Mouse (Mus musculus) MEL (cell line): Measurements from ENCODE around the gene Sema3b. TPM values are rescaled to one million over a fixed set of nuclear protein-coding genes. Genes with fewer than 3 reads are reported as not detected.
"Not testable (repeated sequence)": the region's sequence is repeated elsewhere in the genome, so short reads cannot be mapped to it uniquely, and the experiment has no call there.

Experiments
- DNase-seq: peaks from one replicate; pipeline ENCODE4 v3.0.0; 2011; ENCODE audit warnings: low read depth, low spot score
- H3K27ac ChIP-seq: 2 replicates; pipeline ENCODE4 v1.5.1; 2012; ENCODE audit warnings: low read depth, mild to moderate bottlenecking, control low read depth, low read length, moderate library complexity; ENCODE audit not compliant: control insufficient read depth
- H3K27me3 ChIP-seq, 2 experiments: fragments of 150-350 bp in 1 of 2; sonication (generic) in 1 of 2; 2 replicates each; pipeline ENCODE4 v1.6.1; 2012; ENCODE audit warnings: low read length in 2 of 2, mild to moderate bottlenecking in 2 of 2, improper control_type of control experiment in 1 of 2, moderate library complexity in 1 of 2; ENCODE audit not compliant: insufficient read depth in 2 of 2, control insufficient read depth in 1 of 2
- H3K36me3 ChIP-seq, 2 experiments: 2 replicates each; pipeline ENCODE4 v1.6.1; 2012 to 2014; ENCODE audit warnings: low read length in 2 of 2, improper control_type of control experiment in 1 of 2, inconsistent platforms in 1 of 2, mild to moderate bottlenecking in 1 of 2; ENCODE audit not compliant: insufficient read depth in 2 of 2, control insufficient read depth in 1 of 2
- H3K4me1 ChIP-seq, 2 experiments: fragments of 150-350 bp in 1 of 2; sonication (generic) in 1 of 2; 2 replicates each; pipeline ENCODE4 v1.6.1; 2012; ENCODE audit warnings: low read length in 2 of 2, improper control_type of control experiment in 1 of 2, mild to moderate bottlenecking in 1 of 2; ENCODE audit not compliant: insufficient read depth in 2 of 2, control insufficient read depth in 1 of 2
- H3K4me3 ChIP-seq, 2 experiments: fragments of 150-350 bp in 1 of 2; sonication (generic) in 1 of 2; 2 replicates each; pipeline ENCODE4 v1.5.1; 2012; ENCODE audit warnings: low read depth in 2 of 2, low read length in 2 of 2, mild to moderate bottlenecking in 2 of 2, moderate library complexity in 2 of 2, control low read depth in 1 of 2, improper control_type of control experiment in 1 of 2; ENCODE audit not compliant: control insufficient read depth in 1 of 2, insufficient read depth in 1 of 2
- H3K79me2 ChIP-seq: 2 replicates; pipeline ENCODE4 v1.6.1; 2012; ENCODE audit warnings: mild to moderate bottlenecking, low read length, moderate library complexity; ENCODE audit not compliant: control insufficient read depth, poor library complexity, insufficient read depth
- H3K9ac ChIP-seq: 2 replicates; pipeline ENCODE4 v1.6.1; 2012; ENCODE audit warnings: low read depth, mild to moderate bottlenecking, control low read depth, low read length, moderate library complexity; ENCODE audit not compliant: control insufficient read depth, poor library complexity, severe bottlenecking
- H3K9me3 ChIP-seq: fragments of 150-350 bp; sonication (generic); replicated peaks from 2 replicates; pipeline ENCODE4 v1.6.1; 2012; ENCODE audit warnings: mild to moderate bottlenecking, low read length, improper control_type of control experiment, moderate library complexity; ENCODE audit not compliant: insufficient read depth
- CHD1 ChIP-seq: IDR thresholded peaks from 2 replicates; pipeline ENCODE4 v1.6.1; 2012; ENCODE audit warnings: low read depth, mild to moderate bottlenecking, inconsistent platforms, low read length, improper control_type of control experiment
- CHD2 ChIP-seq: IDR thresholded peaks from 2 replicates; pipeline ENCODE4 v1.6.1; 2011; ENCODE audit warnings: low read length, improper control_type of control experiment
- CTCF ChIP-seq, 3 experiments: IDR thresholded peaks in 2 of 3; conservative IDR thresholded peaks in 1 of 3; 2 replicates each; pipeline ENCODE4 v1.5.1; 2011 to 2012; ENCODE audit warnings: low read length in 3 of 3, low read depth in 2 of 3, mild to moderate bottlenecking in 2 of 3, improper control_type of control experiment in 1 of 3, inconsistent platforms in 1 of 3, mixed read lengths in 1 of 3, moderate library complexity in 1 of 3; ENCODE audit not compliant: control insufficient read depth in 1 of 3, insufficient read depth in 1 of 3, poor library complexity in 1 of 3, severe bottlenecking in 1 of 3
- E2F4 ChIP-seq: IDR thresholded peaks from 2 replicates; pipeline ENCODE4 v1.6.1; 2011; ENCODE audit warnings: low read depth, low read length, improper control_type of control experiment, borderline replicate concordance
- ELF1 ChIP-seq: IDR thresholded peaks from 2 replicates; pipeline ENCODE4 v1.6.1; 2014; ENCODE audit warnings: low read depth, mild to moderate bottlenecking, inconsistent platforms, low read length, improper control_type of control experiment, moderate library complexity
- GATA1 ChIP-seq: IDR thresholded peaks from 2 replicates; pipeline ENCODE4 v1.6.1; 2011; ENCODE audit warnings: low read depth, low read length, improper control_type of control experiment
- JUND ChIP-seq: IDR thresholded peaks from 2 replicates; pipeline ENCODE4 v1.6.1; 2011; ENCODE audit warnings: low read depth, mild to moderate bottlenecking, improper control_type of control experiment, low read length
- KAT2A ChIP-seq: conservative IDR thresholded peaks from 2 replicates; pipeline ENCODE4 v1.6.1; 2012; ENCODE audit warnings: low read depth, low read length, improper control_type of control experiment, inconsistent platforms
- MAX ChIP-seq: IDR thresholded peaks from 2 replicates; pipeline ENCODE4 v1.6.1; 2011; ENCODE audit warnings: low read length, improper control_type of control experiment
- MAZ ChIP-seq: IDR thresholded peaks from 2 replicates; pipeline ENCODE4 v1.6.1; 2012; ENCODE audit warnings: low read depth, mild to moderate bottlenecking, inconsistent platforms, low read length, improper control_type of control experiment
- MXI1 ChIP-seq: IDR thresholded peaks from 2 replicates; pipeline ENCODE4 v1.6.1; 2011; ENCODE audit warnings: mild to moderate bottlenecking, low read depth, low read length, improper control_type of control experiment
- MYB ChIP-seq: IDR thresholded peaks from 2 replicates; pipeline ENCODE4 v1.6.1; 2011; ENCODE audit warnings: mild to moderate bottlenecking, low read depth, low read length, improper control_type of control experiment
- MYC ChIP-seq: IDR thresholded peaks from 2 replicates; pipeline ENCODE4 v1.6.1; 2011; ENCODE audit warnings: low read depth, mild to moderate bottlenecking, low read length, improper control_type of control experiment, moderate library complexity
- NELFE ChIP-seq: IDR thresholded peaks from 2 replicates; pipeline ENCODE4 v1.6.1; 2011; ENCODE audit warnings: low read depth, low read length, improper control_type of control experiment
- NRF1 ChIP-seq: IDR thresholded peaks from 2 replicates; pipeline ENCODE4 v1.6.1; 2014; ENCODE audit warnings: low read depth, mild to moderate bottlenecking, inconsistent platforms, low read length, improper control_type of control experiment, moderate library complexity; ENCODE audit not compliant: poor library complexity, insufficient read depth, severe bottlenecking
- POLR2A ChIP-seq, 2 experiments: IDR thresholded peaks; 2 replicates each; pipeline ENCODE4 v1.6.1; 2011 to 2012; ENCODE audit warnings: low read length in 2 of 2, mild to moderate bottlenecking in 2 of 2, control low read depth in 1 of 2, improper control_type of control experiment in 1 of 2, low read depth in 1 of 2, moderate library complexity in 1 of 2; ENCODE audit not compliant: control insufficient read depth in 1 of 2, insufficient read depth in 1 of 2, poor library complexity in 1 of 2
- POLR2AphosphoS2 ChIP-seq: IDR thresholded peaks from 2 replicates; pipeline ENCODE4 v1.6.1; 2011; ENCODE audit warnings: low read length, improper control_type of control experiment
- POLR2AphosphoS5 ChIP-seq: IDR thresholded peaks from 2 replicates; pipeline ENCODE4 v1.6.1; 2012; ENCODE audit warnings: low read depth, borderline replicate concordance, mild to moderate bottlenecking, inconsistent platforms, low read length, moderate library complexity, mixed read lengths
- RAD21 ChIP-seq: IDR thresholded peaks from 2 replicates; pipeline ENCODE4 v1.6.1; 2011; ENCODE audit warnings: mild to moderate bottlenecking, low read depth, low read length, improper control_type of control experiment
- RCOR1 ChIP-seq: IDR thresholded peaks from 2 replicates; pipeline ENCODE4 v1.6.1; 2012; ENCODE audit warnings: low read depth, mild to moderate bottlenecking, inconsistent platforms, low read length, improper control_type of control experiment
- SIN3A ChIP-seq: IDR thresholded peaks from 2 replicates; pipeline ENCODE4 v1.6.1; 2012; ENCODE audit warnings: low read length, improper control_type of control experiment, inconsistent platforms
- SMC3 ChIP-seq: IDR thresholded peaks from 2 replicates; pipeline ENCODE4 v1.6.1; 2011; ENCODE audit warnings: low read depth, low read length, improper control_type of control experiment
- TBP ChIP-seq: IDR thresholded peaks from 2 replicates; pipeline ENCODE4 v1.8.0; 2011; ENCODE audit warnings: low read depth, low read length, improper control_type of control experiment
- TCF12 ChIP-seq: IDR thresholded peaks from 2 replicates; pipeline ENCODE4 v1.6.1; 2014; ENCODE audit warnings: low read depth, mild to moderate bottlenecking, inconsistent platforms, low read length, improper control_type of control experiment, moderate library complexity
- UBTF ChIP-seq: IDR thresholded peaks from 2 replicates; pipeline ENCODE4 v1.6.1; 2012; ENCODE audit warnings: low read depth, mild to moderate bottlenecking, inconsistent platforms, low read length, improper control_type of control experiment, moderate library complexity, borderline replicate concordance; ENCODE audit not compliant: insufficient read depth
- USF1 ChIP-seq: IDR thresholded peaks from 2 replicates; pipeline ENCODE4 v1.6.1; 2014; ENCODE audit warnings: low read depth, mild to moderate bottlenecking, inconsistent platforms, low read length, improper control_type of control experiment, moderate library complexity
- USF2 ChIP-seq, 2 experiments: IDR thresholded peaks; 2 replicates each; pipeline ENCODE4 v1.6.1; 2011 to 2012; ENCODE audit warnings: improper control_type of control experiment in 2 of 2, low read length in 2 of 2, borderline replicate concordance in 1 of 2, inconsistent platforms in 1 of 2, low read depth in 1 of 2, mild to moderate bottlenecking in 1 of 2; ENCODE audit not compliant: insufficient read depth in 1 of 2
- ZC3H11A ChIP-seq: IDR thresholded peaks from 2 replicates; pipeline ENCODE4 v1.6.1; 2012; ENCODE audit warnings: low read depth, mild to moderate bottlenecking, inconsistent platforms, low read length, improper control_type of control experiment
- ZMIZ1 ChIP-seq: IDR thresholded peaks from 2 replicates; pipeline ENCODE4 v1.6.1; 2012; ENCODE audit warnings: low read depth, mild to moderate bottlenecking, inconsistent platforms, low read length, improper control_type of control experiment, moderate library complexity
- ZNF384 ChIP-seq: IDR thresholded peaks from 2 replicates; pipeline ENCODE4 v1.6.1; 2012; ENCODE audit warnings: low read depth, mild to moderate bottlenecking, inconsistent platforms, low read length, improper control_type of control experiment
- polyA plus RNA-seq, 2 experiments: library from polyadenylated mRNA; stranded (reverse) in 1 of 2; unstranded in 1 of 2; fragments of >175 nt in 1 of 2; fragments of >200 nt in 1 of 2; gene quantifications; 2 replicates each; pipeline versions ENCODE4 v1.2.1 to v1.2.4; 2012; ENCODE audit warnings: low replicate concordance in 2 of 2, low read depth in 1 of 2; ENCODE audit not compliant: insufficient read length in 2 of 2, insufficient read depth in 1 of 2, missing spikeins in 1 of 2
- total RNA-seq: library from RNA; depleted of rRNA; stranded (reverse); fragments of 300-350 nt; gene quantifications from 2 replicates; pipeline ENCODE4 v1.2.3, GENCODE M21; 2012

The Sema3b gene
- total and polyA plus RNA-seq, 3 experiments = 0.04 to 0.21 TPM; not detected in 1

DNA sequence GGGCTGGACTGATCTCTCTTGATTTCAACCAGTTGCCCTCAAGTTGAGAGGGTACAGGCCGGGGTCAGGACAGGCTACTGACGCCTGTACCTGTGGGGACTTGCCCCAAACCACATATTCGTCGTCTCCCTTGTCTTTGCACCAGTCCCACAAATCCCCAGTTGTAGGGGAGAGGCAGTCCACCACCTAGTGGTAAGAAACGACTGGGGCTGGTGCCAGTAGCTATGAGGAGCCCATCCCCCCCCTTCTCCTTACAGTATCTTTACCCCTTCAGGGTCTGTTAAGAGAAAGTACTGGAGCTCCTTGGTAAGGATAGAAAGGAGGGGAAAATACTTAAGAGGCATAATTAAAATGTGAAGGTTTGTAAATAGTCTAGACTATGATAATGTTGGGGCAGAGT lies 43.5 kb downstream of the Sema3b start:
- not testable (repeated sequence) for DNase-seq, H3K9ac ChIP-seq, H3K27ac ChIP-seq, H3K27me3 ChIP-seq, H3K9me3 ChIP-seq, H3K4me3 ChIP-seq
- H3K4me1 ChIP-seq = peaks cover 0 to 27% of the 10 kb centered on the region in 2 experiments; a peak in 3 of 4 replicates
- TF ChIP-seq CTCF (IDR thresholded peaks at IDR 0.05 in 2 of 3, conservative IDR thresholded peaks at IDR 0.05 in 1 of 3; ENCODE audit: control insufficient read depth in 1 of 3, insufficient read depth in 1 of 3, low read depth in 2 of 3, low read length in 3 of 3, poor library complexity in 1 of 3, severe bottlenecking in 1 of 3) = peak in 2 of 3 experiments; percentile 8 to 29; a peak in 2 of 6 replicates
- peaks cover 0 to 15% of the 10 kb centered on the region in 2 experiments; a peak in 3 of 4 replicates for H3K36me3 ChIP-seq
- H3K79me2 ChIP-seq = peaks cover 23% of the 10 kb centered on the region

DNA sequence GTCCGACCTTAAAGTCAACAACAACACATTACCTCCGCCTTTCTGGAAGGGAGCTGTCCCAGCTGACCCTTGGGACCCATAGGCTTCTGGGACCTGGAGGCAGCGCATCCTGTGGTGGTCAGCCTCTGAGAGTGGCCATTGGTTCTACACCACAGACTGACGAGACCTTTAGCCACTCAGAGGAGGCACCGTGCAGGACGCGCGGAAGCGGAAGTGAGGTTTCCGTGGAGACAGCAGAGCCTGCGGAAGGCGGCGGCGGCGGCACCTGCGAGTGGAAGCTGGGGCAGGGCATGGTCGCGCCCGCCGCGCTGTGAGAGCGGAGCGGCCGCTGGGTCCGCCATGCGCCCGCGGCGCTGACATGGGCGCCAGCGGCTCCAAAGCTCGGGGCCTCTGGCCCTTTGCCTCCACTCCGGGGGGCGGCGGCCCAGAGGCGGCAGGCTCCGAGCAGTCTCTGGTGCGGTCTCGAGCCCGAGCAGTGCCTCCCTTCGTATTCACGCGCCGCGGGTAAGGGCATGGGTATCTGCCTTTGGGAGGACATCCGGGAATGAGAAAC lies 45.9 kb downstream of the Sema3b start, which contains the start of gene Tusc2:
Tusc2 (plus strand) TSS at position 227 of the 553 bp plus-strand sequence.
- peak within 1 kb of the TSS; percentile 69 to 89 for H3K4me3 ChIP-seq
- peak within 1 kb of the TSS; percentile 35; the same call in 1 of the 2 replicates for H3K27ac ChIP-seq
- DNase-seq = peak; percentile 96
- H3K27me3 ChIP-seq = no peaks in the 10 kb centered on the region
- H3K79me2 ChIP-seq = peaks cover 9% of the 10 kb centered on the region
- H3K4me1 ChIP-seq = peaks cover 0 to 16% of the 10 kb centered on the region in 2 experiments; a peak in 3 of 4 replicates
- peak within 1 kb of the TSS; percentile 85 for H3K9ac ChIP-seq
- no peaks in the 10 kb centered on the region for H3K9me3 ChIP-seq
- peaks cover 7% of the 10 kb centered on the region in 2 experiments for H3K36me3 ChIP-seq
- TF ChIP-seq ELF1 (peak; percentile 93), ZNF384 (no peak), MYB (no peak), KAT2A (no peak; the same call in 1 of the 2 replicates), TCF12 (no peak), CTCF (IDR thresholded peaks at IDR 0.05 in 2 of 3, conservative IDR thresholded peaks at IDR 0.05 in 1 of 3; ENCODE audit: control insufficient read depth in 1 of 3, insufficient read depth in 1 of 3, low read depth in 2 of 3, low read length in 3 of 3, poor library complexity in 1 of 3, severe bottlenecking in 1 of 3) (no peak), JUND (no peak), NELFE (peak; percentile 77), TBP (0 out of 2 replicates have a peak, but pooled peaks have one; percentile 20), SIN3A (peak; percentile 85), POLR2AphosphoS2 (peak; percentile 98), MAX (peak; percentile 31; the same call in 1 of the 2 replicates), USF2 (IDR thresholded peaks at IDR 0.05; ENCODE audit: borderline replicate concordance in 1 of 2, insufficient read depth in 1 of 2, low read depth in 1 of 2, low read length in 2 of 2) (no peak), SMC3 (no peak), E2F4 (no peak), NRF1 (0 out of 2 replicates have a peak, but pooled peaks have one; percentile 38), ZC3H11A (no peak), RCOR1 (peak; percentile 34; the same call in 1 of the 2 replicates), UBTF (peak; percentile 90; the same call in 1 of the 2 replicates), MYC (no peak), GATA1 (no peak), USF1 (peak; percentile 52), CHD2 (peak; percentile 71), POLR2A (IDR thresholded peaks at IDR 0.05; ENCODE audit: control insufficient read depth in 1 of 2, insufficient read depth in 1 of 2, low read depth in 1 of 2, low read length in 2 of 2, poor library complexity in 1 of 2) (peak; percentile 67 to 77), RAD21 (no peak), CHD1 (no peak), ZMIZ1 (peak; percentile 85; the same call in 1 of the 2 replicates), MXI1 (peak; percentile 89; the same call in 1 of the 2 replicates), POLR2AphosphoS5 (no peak), MAZ (no peak)
